Mouse (Mus musculus) liver, postnatal 0 days (tissue): ENCODE results near the gene Kdf1.

Experiments
- CTCF ChIP-seq: sonication (generic); IDR thresholded peaks from 2 replicates; pipeline ENCODE4 v1.5.1; 2016; ENCODE audit warnings: antibody characterized with exemption, low read depth
- EP300 ChIP-seq: IDR thresholded peaks from 2 replicates; pipeline ENCODE4 v1.6.1; 2016; ENCODE audit warnings: antibody characterized with exemption, low read depth, mild to moderate bottlenecking

DNA sequence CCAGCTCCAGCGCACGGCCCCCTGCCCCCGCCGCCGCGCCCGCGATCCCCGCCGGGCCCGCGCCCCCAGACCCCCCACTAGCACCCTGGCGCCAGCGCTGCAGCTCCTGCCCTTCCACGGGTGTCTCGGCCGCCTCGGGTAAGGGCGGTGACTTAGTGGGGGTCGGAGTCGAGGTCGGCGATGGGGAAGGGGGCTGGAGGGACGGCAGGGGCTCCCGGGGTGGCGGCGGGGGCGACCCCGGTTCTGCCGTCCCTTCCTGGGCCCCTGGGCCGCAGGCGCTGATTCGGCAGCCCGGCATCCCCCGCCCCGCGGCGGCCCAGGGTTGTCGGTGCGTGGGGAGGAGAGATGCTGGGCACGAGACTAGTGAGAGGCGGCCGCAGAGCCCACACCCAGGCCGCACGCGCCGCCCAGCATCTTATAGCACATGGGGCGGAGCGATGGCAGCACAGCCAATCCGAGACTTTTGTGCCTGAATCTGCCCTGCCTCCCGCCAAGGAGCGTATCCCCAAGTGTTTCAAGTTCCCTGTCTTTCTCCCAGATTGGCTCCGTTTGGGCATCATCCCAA, 20.5 kb upstream of the Kdf1 start, which contains the start of gene Trnp1:
- TF ChIP-seq EP300 (no peak), CTCF (no peak)
